Mouse (Mus musculus) ES-Bruce4 (cell line): Measurements from ENCODE around the gene Mprip. TPM values are rescaled to one million over a fixed set of nuclear protein-coding genes. Genes with fewer than 3 reads are reported as not detected.

ENCODE experiments used
- H3K27ac ChIP-seq: 2 replicates; pipeline ENCODE4 v1.5.1; 2012; ENCODE audit warnings: low read length, inconsistent platforms; ENCODE audit not compliant: insufficient read depth
- H3K27me3 ChIP-seq: 2 replicates; pipeline ENCODE4 v1.6.1; 2012; ENCODE audit warnings: mild to moderate bottlenecking, low read length, inconsistent platforms; ENCODE audit not compliant: control insufficient read depth, poor library complexity, insufficient read depth, severe bottlenecking
- H3K36me3 ChIP-seq: 2 replicates; pipeline ENCODE4 v1.6.1; 2012; ENCODE audit warnings: inconsistent platforms, mild to moderate bottlenecking, low read length, moderate library complexity; ENCODE audit not compliant: control insufficient read depth, poor library complexity, insufficient read depth, severe bottlenecking
- H3K4me1 ChIP-seq: one replicate; pipeline ENCODE4 v1.8.1; 2011; ENCODE audit warnings: low read length; ENCODE audit not compliant: control insufficient read depth, insufficient read depth
- H3K4me3 ChIP-seq: 2 replicates; pipeline ENCODE4 v1.5.1; 2011; ENCODE audit warnings: low read depth, mild to moderate bottlenecking, low read length
- H3K9ac ChIP-seq: 2 replicates; pipeline ENCODE4 v1.6.1; 2012; ENCODE audit warnings: low read depth, mild to moderate bottlenecking, inconsistent platforms; ENCODE audit not compliant: poor library complexity, severe bottlenecking
- H3K9me3 ChIP-seq: replicated peaks from 2 replicates; pipeline ENCODE4 v1.6.1; 2012; ENCODE audit warnings: mild to moderate bottlenecking, low read length, inconsistent platforms; ENCODE audit not compliant: control insufficient read depth, poor library complexity, insufficient read depth, severe bottlenecking
- CTCF ChIP-seq: IDR thresholded peaks from one replicate; pipeline ENCODE4 v1.8.1; 2011; ENCODE audit warnings: low read depth, low read length
- EP300 ChIP-seq: IDR thresholded peaks from 2 replicates; pipeline ENCODE4 v1.6.1; 2011; ENCODE audit warnings: low read depth, low read length; ENCODE audit not compliant: insufficient read depth
- POLR2A ChIP-seq: IDR thresholded peaks from one replicate; pipeline ENCODE4 v1.8.1; 2011; ENCODE audit warnings: low read length; ENCODE audit not compliant: insufficient read depth
- polyA plus RNA-seq: library from polyadenylated mRNA; stranded (reverse); fragments of >200 nt; gene quantifications from 2 replicates; pipeline ENCODE4 v1.2.4, GENCODE M21; 2011; ENCODE audit warnings: low read depth; ENCODE audit not compliant: missing spikeins, insufficient read depth, insufficient read length

Gene Mprip
- polyA plus RNA-seq, 1 experiment = 85.9 TPM

- Histone ChIP-seq H3K9ac (no peak overlapping the region), H3K27ac (no peak overlapping the region), H3K4me3 (no peak overlapping the region), H3K27me3 (no peaks in the 10 kb centered on the region), H3K9me3 (no peaks in the 10 kb centered on the region), H3K36me3 (peaks cover 10% of the 10 kb centered on the region), H3K4me1 (no peaks in the 10 kb centered on the region)
- TF ChIP-seq POLR2A = no peak
- TF ChIP-seq CTCF = no peak
- no peak for TF ChIP-seq EP300
These were observed 93.4 kb downstream of the Mprip start for GRCm38 (mm10) chr11:59754504-59754903.

GRCm38 (mm10) chr11:59756351-59756750 lies 95.2 kb downstream of the Mprip start:
- no peaks in the 10 kb centered on the region for H3K27me3 ChIP-seq
- no peak overlapping the region for H3K9ac ChIP-seq
- no peak for TF ChIP-seq POLR2A
- no peak for TF ChIP-seq EP300
- no peak for TF ChIP-seq CTCF
- no peak overlapping the region for H3K4me3 ChIP-seq
- H3K27ac ChIP-seq = no peak overlapping the region
- H3K36me3 ChIP-seq = peaks cover 8% of the 10 kb centered on the region
- H3K9me3 ChIP-seq = no peaks in the 10 kb centered on the region
- H3K4me1 ChIP-seq = no peaks in the 10 kb centered on the region

DNA sequence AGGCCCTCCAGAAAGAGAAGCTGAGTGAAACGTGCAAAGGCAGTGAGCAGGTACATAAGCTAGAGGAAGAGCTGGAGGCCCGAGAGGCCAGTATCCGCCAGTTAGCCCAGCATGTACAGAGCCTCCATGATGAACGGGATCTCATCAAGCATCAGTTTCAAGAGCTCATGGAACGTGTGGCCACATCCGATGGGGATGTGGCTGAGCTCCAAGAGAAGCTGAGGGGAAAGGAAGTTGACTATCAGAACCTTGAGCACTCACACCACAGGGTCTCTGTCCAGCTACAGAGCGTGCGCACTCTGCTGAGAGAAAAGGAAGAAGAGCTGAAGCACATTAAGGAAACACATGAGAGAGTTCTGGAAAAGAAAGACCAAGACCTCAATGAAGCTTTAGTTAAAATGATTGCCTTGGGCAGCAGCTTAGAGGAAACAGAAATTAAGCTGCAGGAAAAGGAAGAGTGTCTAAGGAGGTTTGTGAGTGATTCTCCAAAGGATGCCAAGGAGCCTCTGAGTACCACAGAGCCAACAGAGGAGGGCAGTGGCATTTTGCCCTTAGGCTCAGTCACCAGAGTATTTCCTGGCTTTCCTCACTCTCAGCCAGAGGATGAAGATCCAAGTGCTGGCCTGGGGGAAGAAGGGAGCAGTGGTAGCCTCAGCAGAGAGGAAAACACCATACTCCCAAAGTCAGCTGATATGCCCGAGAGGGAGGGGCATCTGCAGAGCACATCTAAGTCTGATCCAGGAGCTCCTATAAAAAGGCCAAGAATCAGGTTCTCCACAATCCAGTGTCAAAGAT lies 97.3 kb downstream of the Mprip start:
- no peaks in the 10 kb centered on the region for H3K27me3 ChIP-seq
- H3K27ac ChIP-seq = no peak overlapping the region
- H3K4me1 ChIP-seq = no peaks in the 10 kb centered on the region
- no peak overlapping the region for H3K9ac ChIP-seq
- no peak overlapping the region for H3K4me3 ChIP-seq
- H3K36me3 ChIP-seq = peaks cover 5% of the 10 kb centered on the region
- H3K9me3 ChIP-seq = no peaks in the 10 kb centered on the region
- TF ChIP-seq CTCF = no peak
- TF ChIP-seq POLR2A = no peak
- TF ChIP-seq EP300 = no peak

DNA sequence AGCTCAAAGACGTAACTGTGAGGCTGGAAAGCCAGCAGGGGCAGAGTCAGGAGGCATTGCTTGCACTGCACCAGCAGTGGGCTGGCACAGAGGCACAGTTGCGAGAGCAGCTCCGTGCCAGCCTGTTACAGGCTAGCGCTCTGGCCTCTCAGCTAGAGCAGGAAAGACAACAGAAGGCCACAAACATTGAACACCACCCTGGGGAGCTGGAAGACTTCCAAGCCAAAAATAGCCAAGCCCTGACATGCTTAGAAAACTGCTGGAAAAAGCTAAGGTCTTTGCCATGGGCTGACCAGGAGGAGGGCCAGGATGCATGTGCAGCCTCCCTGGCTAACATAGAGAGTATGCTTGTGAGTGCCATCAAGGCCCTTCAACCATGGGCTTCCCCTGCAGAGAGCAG lies 98.1 kb downstream of the Mprip start:
- Histone ChIP-seq H3K27me3 (no peaks in the 10 kb centered on the region), H3K9me3 (no peaks in the 10 kb centered on the region), H3K27ac (no peak overlapping the region), H3K36me3 (peaks cover 5% of the 10 kb centered on the region), H3K9ac (no peak overlapping the region), H3K4me1 (no peaks in the 10 kb centered on the region), H3K4me3 (no peak overlapping the region)
- TF ChIP-seq CTCF = no peak
- no peak for TF ChIP-seq EP300
- TF ChIP-seq POLR2A = no peak

GRCm38 (mm10) chr11:59759626-59760025 lies 98.5 kb downstream of the Mprip start:
- H3K9me3 ChIP-seq = no peaks in the 10 kb centered on the region
- no peak overlapping the region for H3K27ac ChIP-seq
- no peak overlapping the region for H3K9ac ChIP-seq
- H3K4me1 ChIP-seq = no peaks in the 10 kb centered on the region
- no peak overlapping the region for H3K4me3 ChIP-seq
- peaks cover 7% of the 10 kb centered on the region for H3K36me3 ChIP-seq
- TF ChIP-seq EP300 (no peak), CTCF (no peak), POLR2A (no peak)
- no peaks in the 10 kb centered on the region for H3K27me3 ChIP-seq

GRCm38 (mm10) chr11:59760796-59761195 lies 99.7 kb downstream of the Mprip start:
- Histone ChIP-seq H3K9ac (no peak overlapping the region), H3K9me3 (no peaks in the 10 kb centered on the region), H3K4me1 (no peaks in the 10 kb centered on the region), H3K27ac (no peak overlapping the region), H3K36me3 (peaks cover 9% of the 10 kb centered on the region), H3K4me3 (no peak overlapping the region), H3K27me3 (no peaks in the 10 kb centered on the region)
- no peak for TF ChIP-seq POLR2A
- TF ChIP-seq EP300 = no peak
- TF ChIP-seq CTCF = no peak
